Mouse (Mus musculus): Measurements from ENCODE around the gene Zfp964. TPM values are rescaled to one million over a fixed set of nuclear protein-coding genes. Genes with fewer than 3 reads are reported as not detected.
A peak's percentile ranks its signal among the peaks of the same experiment; 100 is the strongest.

Zfp964 gene
- total RNA-seq (2021) (1 to 10 TPM; 1.1 to 1.3 TPM), polyA plus RNA-seq (2012; rRNA removed) (0.62 and 1.2 TPM in 2 replicates)
- long read RNA-seq = 0 reads

DNA sequence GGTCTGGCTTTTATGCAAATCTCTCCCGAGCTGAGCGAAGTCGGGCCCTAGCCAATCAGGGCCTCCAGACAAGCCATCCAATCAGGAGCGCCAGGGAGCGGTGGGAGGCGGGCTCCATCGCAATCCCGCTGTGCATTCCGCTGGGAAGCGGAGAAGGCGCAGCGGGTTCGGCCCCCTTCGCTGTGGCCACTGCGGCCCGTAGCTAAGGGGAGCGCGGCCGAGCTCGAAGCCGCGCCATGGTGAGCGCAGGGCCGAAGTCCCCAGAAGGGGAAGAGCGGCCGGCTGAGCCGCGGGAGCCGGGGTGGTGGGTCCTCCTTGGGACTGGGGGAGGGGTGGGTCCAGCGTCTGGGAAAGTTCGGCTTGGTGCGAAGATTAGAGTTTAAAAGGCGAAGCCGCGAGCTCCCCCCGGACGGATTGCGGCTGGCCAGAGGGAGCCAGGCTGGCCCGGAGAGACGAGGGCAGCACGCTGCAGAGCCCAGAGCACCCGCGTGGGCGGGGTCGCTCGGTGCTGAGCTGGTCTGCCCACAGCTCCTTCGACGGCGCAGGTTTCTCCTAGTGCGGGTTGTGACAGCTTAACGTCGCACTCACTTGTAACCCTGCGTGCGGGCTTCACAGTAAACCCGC, at the start of gene Zfp964:
TSS of gene Zfp964 (plus strand) at position 122 of the 624 bp plus-strand sequence.
- TF ChIP-seq EP300 (IDR thresholded peaks at IDR 0.05; ENCODE audit: insufficient read depth, low read depth, low read length) = no peak
- TF ChIP-seq POLR2A (IDR thresholded peaks at IDR 0.05; ENCODE audit: insufficient read depth, low read depth, low read length) = peak; percentile 77
- intact Hi-C loops (cut with DNase I) = loop anchor here (2.0 to 5.0 kb wide), 3 partner anchors 28 to 118 kb away; partner anchors contain the start of gene Gm20422
- peak within 1 kb of the TSS; percentile 66 for H3K9ac ChIP-seq (ENCODE audit: low read depth, low read length)
- H3K36me3 ChIP-seq (ENCODE audit: control insufficient read depth, insufficient read depth, low read length) = no peaks in the 10 kb centered on the region
- H3K27ac ChIP-seq = peak within 1 kb of the TSS; percentile 70
- H3K4me1 ChIP-seq (ENCODE audit: control insufficient read depth, insufficient read depth, low read length) = no peaks in the 10 kb centered on the region
- under 1% methylated on average over 54 of the region's 55 CpGs for WGBS
- H3K27me3 ChIP-seq (ENCODE audit: control insufficient read depth, insufficient read depth, low read length) = no peaks in the 10 kb centered on the region
- H3K79me2 ChIP-seq (replicated peaks; ENCODE audit: control insufficient read depth, insufficient read depth, low read length) = no peaks in the 10 kb centered on the region
- H3K4me3 ChIP-seq = peak within 1 kb of the TSS; percentile 69
- DNase-seq = peak; percentile 93 to 94

GRCm38 (mm10) chr8:69614687-69615086, 39.6 kb upstream of the Zfp964 start:
- Histone ChIP-seq H3K27ac (no peak overlapping the region), H3K36me3 (ENCODE audit: control insufficient read depth, insufficient read depth, low read length) (peaks cover 6% of the 10 kb centered on the region), H3K4me1 (ENCODE audit: control insufficient read depth, insufficient read depth, low read length) (no peaks in the 10 kb centered on the region), H3K9ac (ENCODE audit: low read depth, low read length) (no peak overlapping the region), H3K27me3 (ENCODE audit: control insufficient read depth, insufficient read depth, low read length) (no peaks in the 10 kb centered on the region), H3K79me2 (replicated peaks; ENCODE audit: control insufficient read depth, insufficient read depth, low read length) (peaks cover 1% of the 10 kb centered on the region), H3K4me3 (no peak overlapping the region)
- intact Hi-C loops (cut with DNase I) = no loop called here
- WGBS = 59% methylated on average over 2 of the region's 2 CpGs
- DNase-seq = no peak
- TF ChIP-seq CTCF (IDR thresholded peaks at IDR 0.05) (peak; percentile 50), POLR2A (IDR thresholded peaks at IDR 0.05; ENCODE audit: insufficient read depth, low read depth, low read length) (no peak)

- no peaks in the 10 kb centered on the region for H3K4me1 ChIP-seq (ENCODE audit: control insufficient read depth, insufficient read depth, low read length)
- H3K79me2 ChIP-seq (replicated peaks; ENCODE audit: control insufficient read depth, insufficient read depth, low read length) = peaks cover 1% of the 10 kb centered on the region
- no peaks in the 10 kb centered on the region; the same call in 1 of the 2 replicates for H3K36me3 ChIP-seq (ENCODE audit: control insufficient read depth, insufficient read depth, low read length)
- H3K27me3 ChIP-seq (ENCODE audit: control insufficient read depth, insufficient read depth, low read length) = no peaks in the 10 kb centered on the region
- no peak overlapping the region for H3K4me3 ChIP-seq
- WGBS = 79% methylated on average over 1 of the region's 1 CpGs
- no peak for DNase-seq
- no peak for TF ChIP-seq EP300 (IDR thresholded peaks at IDR 0.05; ENCODE audit: insufficient read depth, low read depth, low read length)
- TF ChIP-seq CTCF (IDR thresholded peaks at IDR 0.05) = no peak
- no peak for TF ChIP-seq POLR2A (IDR thresholded peaks at IDR 0.05; ENCODE audit: insufficient read depth, low read depth, low read length)
- intact Hi-C loops (cut with DNase I) = no loop called here
- H3K9ac ChIP-seq (ENCODE audit: low read depth, low read length) = no peak overlapping the region
- no peak overlapping the region for H3K27ac ChIP-seq
Observed at GRCm38 (mm10) chr8:69618078-69618477, 36.2 kb upstream of the Zfp964 start.

DNA sequence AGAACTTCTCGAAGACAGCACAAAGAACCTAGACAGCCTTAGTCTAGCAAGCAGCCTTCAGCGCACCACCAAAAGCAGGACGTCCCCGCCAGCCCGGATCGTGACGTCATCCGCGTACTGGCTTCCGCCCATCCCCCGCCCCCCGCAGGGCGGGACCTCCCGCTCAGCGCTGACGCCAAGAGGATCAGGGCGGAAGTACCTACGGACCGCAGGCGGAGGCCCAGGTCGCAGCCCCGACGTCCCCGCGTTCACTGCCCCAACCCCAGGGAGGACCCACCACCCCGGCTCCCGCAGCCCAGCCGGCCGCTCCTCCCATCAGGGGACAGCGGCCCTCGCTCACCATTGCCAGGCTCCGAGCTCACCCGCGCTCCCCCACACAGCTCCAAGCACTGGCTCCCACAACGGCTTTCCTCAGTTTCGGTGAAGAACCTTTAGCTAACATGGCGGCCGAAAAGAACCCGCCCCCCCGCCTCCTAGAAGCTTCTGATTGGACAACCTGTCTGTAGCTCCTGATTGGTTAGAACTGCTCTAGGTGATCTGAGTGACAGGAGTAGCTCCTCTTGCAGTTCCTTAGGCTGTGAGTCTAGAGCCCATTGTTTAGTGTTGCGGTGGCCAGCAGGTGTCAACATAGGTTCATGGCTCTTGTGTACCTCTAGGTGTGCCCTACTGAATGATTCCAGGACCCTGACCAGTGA, 29.0 kb upstream of the Zfp964 start, which contains the start of gene Zfp868:
TSS of gene Zfp868 (minus strand) at position 454 of the 695 bp plus-strand sequence.
- peaks cover 2% of the 10 kb centered on the region for H3K4me1 ChIP-seq (ENCODE audit: control insufficient read depth, insufficient read depth, low read length)
- no peaks in the 10 kb centered on the region; the same call in 1 of the 2 replicates for H3K36me3 ChIP-seq (ENCODE audit: control insufficient read depth, insufficient read depth, low read length)
- H3K4me3 ChIP-seq = peak within 1 kb of the TSS; percentile 91
- H3K79me2 ChIP-seq (replicated peaks; ENCODE audit: control insufficient read depth, insufficient read depth, low read length) = no peaks in the 10 kb centered on the region
- DNase-seq = peak; percentile 99 to 100
- H3K27me3 ChIP-seq (ENCODE audit: control insufficient read depth, insufficient read depth, low read length) = no peaks in the 10 kb centered on the region
- TF ChIP-seq EP300 (IDR thresholded peaks at IDR 0.05; ENCODE audit: insufficient read depth, low read depth, low read length) (no peak), POLR2A (IDR thresholded peaks at IDR 0.05; ENCODE audit: insufficient read depth, low read depth, low read length) (peak; percentile 82), CTCF (IDR thresholded peaks at IDR 0.05) (peak; percentile 74)
- intact Hi-C loops (cut with DNase I) = loop anchor here (1.0 to 10.0 kb wide), 3 partner anchors 91 to 270 kb away; partner anchors contain the start of genes Atp13a1 and Zfp866
- H3K27ac ChIP-seq = peak within 1 kb of the TSS; percentile 98
- under 1% methylated on average over 41 of the region's 41 CpGs for WGBS
- peak within 1 kb of the TSS; percentile 96 for H3K9ac ChIP-seq (ENCODE audit: low read depth, low read length)

DNA sequence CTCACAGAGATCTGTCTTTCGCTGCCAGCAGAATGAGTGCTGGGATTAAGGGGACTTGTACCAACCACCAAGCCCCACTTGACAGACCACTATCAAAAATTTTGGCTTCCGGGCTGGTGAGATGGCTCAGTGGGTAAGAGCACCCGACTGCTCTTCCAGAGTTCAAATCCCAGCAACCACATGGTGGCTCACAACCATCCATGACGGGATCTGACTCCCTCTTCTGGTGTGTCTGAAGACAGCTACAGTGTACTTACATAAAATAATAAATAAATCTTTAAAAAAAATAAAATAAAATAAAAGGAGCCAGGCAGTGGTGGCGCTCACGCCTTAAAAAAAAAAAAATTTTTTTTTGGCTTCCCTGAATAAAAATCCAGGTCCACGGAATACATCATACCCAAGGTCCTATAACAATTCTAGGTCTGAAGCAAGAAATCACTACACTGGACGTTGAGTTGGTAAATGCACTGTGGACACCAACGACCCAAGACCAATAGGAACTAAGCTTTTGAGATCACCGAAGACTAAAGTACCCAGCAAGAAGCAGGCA, 396 bp upstream of the Zfp964 start:
- Histone ChIP-seq H3K27me3 (ENCODE audit: control insufficient read depth, insufficient read depth, low read length) (no peaks in the 10 kb centered on the region), H3K9ac (ENCODE audit: low read depth, low read length) (no peak overlapping the region), H3K36me3 (ENCODE audit: control insufficient read depth, insufficient read depth, low read length) (no peaks in the 10 kb centered on the region), H3K4me3 (peak overlapping the region; percentile 69), H3K27ac (peak overlapping the region; percentile 70; the same call in 1 of the 2 replicates), H3K79me2 (replicated peaks; ENCODE audit: control insufficient read depth, insufficient read depth, low read length) (no peaks in the 10 kb centered on the region), H3K4me1 (ENCODE audit: control insufficient read depth, insufficient read depth, low read length) (no peaks in the 10 kb centered on the region)
- intact Hi-C loops (cut with DNase I) = loop anchor here (2.0 to 5.0 kb wide), 3 partner anchors 27 to 118 kb away; partner anchors contain the start of gene Gm20422
- no peak for TF ChIP-seq EP300 (IDR thresholded peaks at IDR 0.05; ENCODE audit: insufficient read depth, low read depth, low read length)
- no peak for TF ChIP-seq POLR2A (IDR thresholded peaks at IDR 0.05; ENCODE audit: insufficient read depth, low read depth, low read length)
- no peak for TF ChIP-seq CTCF (IDR thresholded peaks at IDR 0.05)
- 38% methylated on average over 10 of the region's 10 CpGs for WGBS
- DNase-seq = no peak
